ENCODE assay signal across 23 mouse cellular contexts in genomic region chr11:21088356-21088755, GRCm38 (mm10).
"Had no signal": no experiment of that assay in that cellular context is flagged by ENCODE, and none has a peak within 500 bp of the region (broad histone marks: within the 10 kb centered on the region; RNA-seq: fewer than 3 reads in every experiment).

No protein-coding gene starts in this region.

- H3K36me3 ChIP-seq: heart, embryonic 13.5 days; heart, embryonic 15.5 days; hindbrain, embryonic 13.5 days; hindbrain, embryonic 15.5 days; kidney, embryonic 15.5 days; limb, embryonic 13.5 days; limb, embryonic 15.5 days; liver, embryonic 12.5 days had no signal

- DNase-seq: gastrocnemius, postnatal 14 days; gastrocnemius, postnatal 36 days; heart, adult 2 months; heart, postnatal 14 days; heart, postnatal 36 days; kidney, adult 11 months; kidney, adult 2 months; kidney, adult 9 months; kidney, postnatal 14 days; kidney, postnatal 36 days; layer of hippocampus, adult 9-11 months; layer of hippocampus, postnatal 36 days; left cerebral cortex, postnatal 4 days had no signal

- H3K4me3 ChIP-seq: heart, adult 2 months; heart, embryonic 13.5 days; heart, embryonic 15.5 days; hindbrain, embryonic 13.5 days; hindbrain, embryonic 15.5 days; kidney, embryonic 15.5 days; limb, embryonic 13.5 days; limb, embryonic 15.5 days; liver, embryonic 12.5 days had no signal

- H3K27me3 ChIP-seq: heart, embryonic 13.5 days; heart, embryonic 15.5 days; hindbrain, embryonic 13.5 days; hindbrain, embryonic 15.5 days; kidney, embryonic 15.5 days; limb, embryonic 13.5 days; limb, embryonic 15.5 days; liver, embryonic 12.5 days had no signal

- H3K27ac ChIP-seq: heart, adult 2 months; heart, embryonic 13.5 days; heart, embryonic 15.5 days; hindbrain, embryonic 13.5 days; hindbrain, embryonic 15.5 days; hindbrain, postnatal 0 days; kidney, embryonic 15.5 days; kidney, postnatal 0 days; limb, embryonic 13.5 days; limb, embryonic 15.5 days; liver, embryonic 12.5 days had no signal
